Mouse (Mus musculus) layer of hippocampus, adult 18-20 months (tissue): Measurements from ENCODE around the gene Cdadc1. TPM values are rescaled to one million over a fixed set of nuclear protein-coding genes. Genes with fewer than 3 reads are reported as not detected.

Experiments
- DNase-seq, 2 experiments: peaks; one replicate each; pipeline ENCODE4 v3.0.0; 2022; ENCODE audit warnings: low spot score in 2 of 2
- long read RNA-seq: library from polyadenylated mRNA; stranded (forward); transcript quantifications from one replicate; pipeline ENCODE4 v2.0.0, GENCODE M21; 2021
- total RNA-seq, 2 experiments: library from RNA; stranded (reverse); gene quantifications; 2 replicates each; pipeline ENCODE4 v1.2.3; 2021

Gene Cdadc1
- total RNA-seq: 10 to 100 TPM; 78.3 to 79.8 TPM
- long read RNA-seq, transcript Cdadc1-202 (10 exons, 2,202 nt): major isoform, 38 of 91 reads
- long read RNA-seq, partial matches to known transcripts: 12 of 91 reads
- long read RNA-seq, other reads (novel, unspliced or antisense): 31 of 91 reads

DNA sequence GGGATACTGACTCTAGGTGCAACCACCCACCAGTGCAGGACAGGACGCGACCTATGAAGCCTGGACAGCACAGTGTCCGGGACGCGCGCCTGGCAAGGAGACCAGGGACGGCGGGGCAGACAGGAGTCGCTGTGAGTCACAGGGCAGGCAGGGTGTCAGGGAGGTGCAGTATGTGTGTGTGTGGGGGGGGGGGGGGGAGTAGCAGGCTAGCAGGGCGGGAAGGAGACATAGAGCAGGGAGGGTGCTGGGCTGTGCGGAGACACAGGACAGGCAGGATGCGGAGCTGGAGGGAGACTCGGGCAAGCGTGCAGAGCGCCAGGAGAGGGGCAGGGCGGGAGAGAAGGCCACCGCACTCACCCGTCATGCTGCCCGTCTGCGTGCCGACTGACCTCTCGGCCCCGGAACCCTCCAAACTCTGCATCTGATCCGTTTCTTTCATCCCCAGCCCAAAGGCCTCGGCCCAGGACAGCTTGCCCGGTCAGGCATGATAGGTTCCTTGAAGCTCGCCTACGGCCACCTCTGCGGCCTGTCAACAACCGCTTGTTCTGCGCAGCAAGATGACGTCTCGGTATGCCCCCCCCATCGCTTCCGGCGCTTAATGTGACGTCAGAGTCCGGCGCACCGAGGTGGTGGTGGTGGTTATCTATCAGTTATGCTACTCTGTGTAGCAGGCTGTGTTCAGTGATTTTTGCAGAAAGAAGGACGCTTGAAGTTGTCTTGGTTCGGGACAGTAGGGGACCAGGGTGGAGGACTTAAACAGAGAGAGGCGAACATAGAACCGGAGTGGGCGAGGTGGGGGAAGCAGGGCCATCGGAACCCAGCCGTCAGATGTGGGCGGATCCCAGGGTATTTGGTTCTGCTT, at the start of gene Cdadc1:
Cdadc1 (minus strand) TSS at position 562 of the 862 bp plus-strand sequence.
- DNase-seq: peak; percentile 93 to 98

- no peak for DNase-seq
Observed at GRCm38 (mm10) chr14:59646826-59647697, 49.3 kb upstream of the Cdadc1 start.

GRCm38 (mm10) chr14:59644896-59645295, 47.1 kb upstream of the Cdadc1 start:
- DNase-seq: no peak

DNA sequence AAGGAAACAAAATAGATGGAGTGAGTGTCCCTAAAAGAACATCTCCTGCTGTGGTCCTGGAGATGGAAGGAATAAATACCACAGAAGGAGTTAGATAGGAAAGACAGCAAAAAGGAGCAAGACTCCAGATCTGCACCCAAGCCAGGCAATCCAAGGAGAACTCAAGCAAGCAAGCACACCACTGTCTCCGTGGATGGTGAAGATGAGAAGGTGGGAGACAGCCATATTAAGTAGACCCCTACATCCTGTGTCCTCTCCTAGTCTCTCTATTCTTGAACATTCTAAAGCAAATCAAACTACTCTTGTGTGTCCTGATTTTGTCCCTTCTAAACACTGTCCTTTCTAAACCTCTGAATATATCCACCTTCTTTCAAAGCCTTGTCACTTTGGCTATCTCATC, 46.4 kb upstream of the Cdadc1 start:
- no peak for DNase-seq

DNA sequence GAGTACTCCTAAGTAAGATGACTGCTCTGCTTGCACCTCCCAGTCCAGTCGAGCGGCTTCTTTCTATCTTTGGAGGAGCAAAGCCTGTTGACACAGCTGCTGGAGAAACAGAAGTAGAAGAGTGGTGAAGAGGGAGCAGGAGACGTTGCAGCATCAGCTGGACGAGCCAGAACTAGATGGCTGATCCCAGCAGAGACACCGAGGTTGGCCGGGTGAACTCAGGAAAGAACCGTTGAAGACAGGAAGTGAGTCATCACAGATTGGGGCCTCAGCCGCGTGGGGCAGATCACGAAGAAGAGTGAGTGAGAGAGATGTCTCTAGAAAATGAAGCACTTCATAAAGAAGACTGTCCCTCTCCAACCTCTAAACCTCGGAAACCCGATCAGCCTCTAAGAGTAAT, 45.8 kb upstream of the Cdadc1 start:
- DNase-seq: no peak

DNA sequence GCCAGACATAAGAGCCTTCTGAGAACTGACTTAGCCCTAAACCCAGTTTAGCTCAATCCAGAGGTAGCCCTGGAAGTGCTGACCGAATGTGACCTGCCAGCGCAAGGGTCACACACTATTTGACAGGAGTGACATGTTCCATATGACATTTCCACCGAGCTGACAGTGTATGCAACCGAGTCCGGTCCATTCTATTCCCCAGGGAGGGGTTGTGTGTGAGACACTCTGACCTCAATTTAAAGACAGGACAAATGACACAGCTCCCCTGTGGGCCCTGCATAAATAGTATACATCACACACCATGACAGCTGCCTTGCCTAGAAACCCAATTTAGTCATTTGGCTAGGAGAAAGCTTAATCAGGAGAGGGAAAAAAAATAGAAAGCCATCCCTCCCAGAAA, 44.1 kb upstream of the Cdadc1 start:
- DNase-seq: no peak

DNA sequence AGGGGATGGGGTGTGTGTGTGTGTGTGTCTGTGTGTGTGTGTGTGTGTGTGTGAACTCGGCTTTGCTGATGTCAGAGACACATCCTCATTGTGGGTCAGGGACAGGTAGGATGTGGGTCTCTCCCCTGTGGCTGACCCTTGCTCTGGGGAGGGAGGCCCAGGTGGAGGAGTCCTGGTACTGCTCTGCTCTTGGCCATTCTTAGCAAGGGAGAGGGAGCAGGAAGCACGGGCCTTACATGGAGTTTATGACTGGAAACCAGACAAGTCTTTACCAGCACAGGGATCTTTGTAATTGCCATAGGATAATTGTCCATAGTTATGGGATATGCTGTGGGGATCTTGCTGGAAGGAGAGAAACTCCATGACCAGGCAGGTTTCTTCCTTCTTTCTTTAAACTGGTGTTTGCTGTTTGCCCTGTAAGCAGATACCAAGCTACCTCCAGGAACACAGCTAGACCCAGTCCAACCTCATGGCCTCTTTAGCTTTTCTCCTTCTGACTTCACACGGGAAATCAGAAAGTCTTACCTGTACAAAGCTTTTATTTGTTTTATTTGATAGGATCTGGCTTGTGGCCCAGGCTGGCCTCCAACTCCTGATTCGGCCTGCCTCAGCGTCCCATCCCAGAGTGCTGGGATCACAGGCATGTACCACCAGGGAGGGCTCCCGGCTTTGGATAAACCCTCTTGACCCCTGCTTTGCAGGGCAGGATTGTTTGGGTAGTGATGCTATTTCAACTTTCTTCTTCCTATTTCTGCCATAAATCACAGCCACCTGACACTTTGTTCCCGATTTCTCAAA, 41.3 kb upstream of the Cdadc1 start:
- no peak for DNase-seq

- DNase-seq: no peak
Observed at GRCm38 (mm10) chr14:59633988-59634387, 36.2 kb upstream of the Cdadc1 start.

DNA sequence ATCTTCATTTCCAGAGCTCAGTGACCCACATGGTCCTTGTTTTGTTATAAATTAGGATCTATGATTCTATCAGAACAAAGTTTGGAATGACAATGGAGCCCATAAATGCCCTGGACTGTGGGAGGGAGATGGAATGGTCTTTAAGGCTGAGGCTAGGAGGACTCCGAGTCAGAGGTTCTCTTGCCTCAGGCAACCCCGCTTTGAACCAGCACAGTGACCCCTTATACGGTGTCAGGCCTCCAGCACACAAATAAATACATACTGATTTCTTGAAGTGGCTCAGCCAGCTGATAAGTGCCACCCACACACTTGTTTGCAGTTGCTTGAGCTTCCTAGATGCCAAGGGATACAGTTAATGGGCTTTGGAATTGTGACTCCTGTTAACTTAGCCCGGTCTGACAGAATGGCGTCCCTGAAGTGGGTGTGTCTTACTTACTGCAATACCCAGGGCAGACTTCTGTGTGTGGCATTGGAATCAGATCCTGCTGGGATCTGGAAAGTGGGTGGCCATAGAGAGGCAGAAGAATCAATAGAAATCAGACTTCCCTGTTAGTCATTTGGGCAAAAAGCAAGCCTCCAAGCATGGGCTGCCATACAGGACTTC, 35.6 kb upstream of the Cdadc1 start:
- DNase-seq: no peak

DNA sequence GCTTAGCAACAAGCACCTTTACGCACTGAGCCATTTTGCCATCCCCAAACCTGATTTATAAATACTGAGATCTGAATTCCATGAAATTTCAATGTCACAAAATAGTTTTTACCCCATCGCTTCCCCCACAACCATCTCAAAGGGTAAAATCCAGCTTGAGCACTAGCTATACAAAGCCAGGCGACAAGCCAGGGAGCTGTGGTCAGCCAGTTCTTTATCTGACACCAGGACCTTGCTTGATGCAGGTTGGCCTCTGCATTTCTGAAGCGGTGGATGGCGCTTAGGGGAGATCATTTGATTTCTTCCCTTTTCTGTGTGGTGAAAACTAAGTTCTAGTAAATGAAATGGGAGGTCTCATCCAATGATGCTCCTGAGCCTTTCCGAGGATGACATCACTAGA, 34.3 kb upstream of the Cdadc1 start:
- no peak for DNase-seq

DNA sequence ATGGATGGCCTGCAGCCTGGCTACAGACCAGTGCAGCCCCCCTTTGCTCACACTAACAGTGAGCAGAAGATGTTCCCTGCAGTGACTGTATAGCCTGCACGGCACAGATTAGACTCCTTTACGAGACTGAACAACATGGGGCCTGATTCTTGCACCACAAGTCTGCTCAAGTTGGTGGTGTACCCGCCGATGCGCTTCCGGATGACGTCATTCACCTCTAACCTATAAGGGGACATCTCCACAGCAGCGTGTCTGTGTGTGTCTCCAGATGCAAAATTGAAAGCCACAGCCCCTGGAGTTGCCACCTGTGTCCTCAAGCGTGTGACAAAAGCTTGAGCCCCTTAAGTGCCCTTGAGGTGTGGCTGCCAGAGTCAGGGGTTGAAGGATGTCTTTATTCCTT, 32.3 kb upstream of the Cdadc1 start:
- DNase-seq: no peak

DNA sequence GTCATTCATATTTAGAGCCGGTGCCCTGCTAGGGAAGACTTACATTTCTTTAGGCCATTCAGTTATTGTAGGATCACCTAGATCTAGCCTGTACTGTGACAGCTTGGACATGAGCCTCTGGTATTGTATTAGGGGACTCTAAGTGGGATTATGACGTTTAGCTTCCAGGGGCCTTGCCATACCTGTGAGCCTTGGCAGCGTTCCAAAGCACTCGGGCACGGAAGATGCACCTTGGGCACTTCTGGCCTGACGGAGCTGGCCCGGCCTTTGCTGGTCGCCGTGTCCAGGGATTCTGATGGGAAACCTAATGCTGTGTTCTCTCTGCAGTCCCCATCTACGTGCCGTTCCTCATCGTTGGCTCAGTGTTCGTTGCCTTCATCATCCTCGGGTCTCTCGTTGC, 31.5 kb upstream of the Cdadc1 start:
- no peak for DNase-seq

DNA sequence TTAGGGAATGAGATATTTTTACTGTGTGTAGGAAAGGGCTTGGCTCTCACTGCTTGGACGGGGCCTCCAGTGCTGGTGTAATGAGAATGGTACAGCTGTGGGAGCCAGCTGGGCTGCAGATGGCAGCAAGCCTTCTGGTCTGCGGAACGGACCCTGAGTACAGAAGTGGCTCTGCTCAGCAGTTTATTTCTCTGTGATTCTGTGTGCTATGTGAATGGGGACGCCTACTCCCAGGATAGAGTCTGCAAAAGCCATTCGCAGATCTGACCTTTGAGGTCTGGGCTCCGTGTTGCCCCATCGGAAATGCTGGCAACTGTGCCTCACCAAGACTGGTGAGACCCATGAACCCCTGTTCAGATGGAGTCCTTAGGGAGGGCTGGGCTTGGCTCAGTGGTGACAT, 30.1 kb upstream of the Cdadc1 start:
- DNase-seq: peak in 1 of 2 experiments; percentile 15

- no peak for DNase-seq
Observed at GRCm38 (mm10) chr14:59627142-59627680, 29.5 kb upstream of the Cdadc1 start.

DNA sequence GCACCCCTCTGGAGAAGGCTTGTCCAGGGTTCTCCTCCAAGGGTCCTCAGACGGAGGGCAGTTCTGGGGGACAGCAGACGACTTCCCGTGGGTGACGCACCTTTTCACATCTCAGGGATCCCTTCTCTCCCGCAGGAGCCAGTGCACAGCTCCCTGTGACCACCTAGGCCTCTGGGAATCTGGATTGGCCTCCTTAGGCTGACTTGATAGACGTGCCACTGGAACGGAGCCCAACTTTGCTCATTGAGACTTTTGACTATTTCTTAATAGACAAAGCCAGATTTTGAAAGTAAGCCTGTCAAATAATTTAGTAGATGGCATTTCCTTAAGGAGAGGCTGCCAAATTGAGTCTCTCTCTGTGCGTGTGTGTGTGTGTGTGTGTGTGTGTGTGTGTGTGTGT, 29.0 kb upstream of the Cdadc1 start:
- DNase-seq: no peak

GRCm38 (mm10) chr14:59625806-59626364, 28.1 kb upstream of the Cdadc1 start:
- DNase-seq: no peak

- DNase-seq: peak; percentile 54 to 58
Observed at GRCm38 (mm10) chr14:59625158-59625805, 27.5 kb upstream of the Cdadc1 start, which contains the start of gene Shisa2. Gene Shisa2, plus strand, starts transcription at chr14:59625308.

- DNase-seq: no peak
Observed at GRCm38 (mm10) chr14:59624326-59624885, 26.6 kb upstream of the Cdadc1 start.

GRCm38 (mm10) chr14:59616802-59617201, 19.0 kb upstream of the Cdadc1 start:
- no peak for DNase-seq
